Comparison of ENCODE assay signal across 29 mouse cellular contexts in the genomic region with DNA sequence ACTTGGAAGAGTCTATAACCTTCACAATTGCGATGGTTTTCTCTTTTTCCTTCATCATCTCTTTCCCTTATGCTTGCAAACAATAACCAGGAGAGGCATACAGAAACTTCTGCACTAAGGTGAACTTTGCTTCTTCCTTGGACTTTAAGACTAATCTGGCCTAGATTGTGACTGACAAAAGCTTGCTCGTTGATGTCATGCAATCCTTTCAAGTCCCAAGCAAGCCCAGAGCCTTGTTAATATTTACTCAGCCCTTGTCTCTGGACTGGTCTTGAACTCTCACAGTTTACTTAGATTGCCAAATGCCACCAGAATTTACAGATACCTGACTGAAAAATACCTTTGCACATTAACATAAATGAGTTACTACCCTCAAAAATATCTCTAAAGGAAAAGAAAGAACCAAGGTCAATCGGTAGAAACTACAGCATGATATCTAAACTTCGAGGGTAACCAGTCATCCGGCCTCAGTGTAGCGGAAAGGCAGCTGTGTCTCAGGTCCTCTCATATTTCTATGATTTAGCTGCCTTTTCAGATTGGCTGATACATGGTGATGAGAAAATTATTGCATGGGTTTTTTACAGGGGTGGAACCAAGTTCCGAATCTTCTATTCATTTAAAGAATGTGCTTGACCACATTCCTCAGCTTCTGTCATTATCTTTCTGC. TPM values are rescaled to one million over a fixed set of nuclear protein-coding genes. Genes with fewer than 3 reads are reported as not detected.
A peak's percentile ranks its signal among the peaks of the same experiment; 100 is the strongest.
DNase-seq lines count a peak whose midpoint lies in the region; ATAC-seq and TF ChIP-seq lines count a peak whose summit lies in the region.
"Had no signal": no experiment of that assay in that cellular context is flagged by ENCODE, and none has a peak within 500 bp of the region (broad histone marks: within the 10 kb centered on the region; RNA-seq: fewer than 3 reads in every experiment).

No protein-coding gene starts in this region.

- H3K9ac ChIP-seq in kidney, embryonic 14.5 days (ENCODE audit: low read depth, low read length) = no peak overlapping the region
- H3K9ac ChIP-seq in liver, embryonic 16.5 days (ENCODE audit: low read depth, low read length) = no peak overlapping the region
- no peak overlapping the region for H3K9ac ChIP-seq in liver, postnatal 0 days (replicated peaks)
- H3K9ac ChIP-seq: heart, embryonic 13.5 days; hindbrain, embryonic 14.5 days; limb, embryonic 12.5 days had no signal

- TF ChIP-seq EP300 in liver, postnatal 0 days (IDR thresholded peaks at IDR 0.05; ENCODE audit: low read depth) = no peak

- TF ChIP-seq CTCF in liver, postnatal 0 days (IDR thresholded peaks at IDR 0.05; ENCODE audit: low read depth) = no peak

- no peak for ATAC-seq in kidney, embryonic 14.5 days (ENCODE audit: low FRiP score, low TSS enrichment)
- ATAC-seq in liver, embryonic 16.5 days (ENCODE audit: low read depth) = peak; percentile 35; the same call in 1 of the 2 replicates
- ATAC-seq in liver, postnatal 0 days = no peak
- ATAC-seq: activated CD4-positive, CD25-positive, alpha-beta regulatory T cell, adult 4 months; forebrain, embryonic 16.5 days had no signal

- no peaks in the 10 kb centered on the region for H3K9me3 ChIP-seq in kidney, embryonic 14.5 days (ENCODE audit: control insufficient read depth, low read length)
- no peaks in the 10 kb centered on the region for H3K9me3 ChIP-seq in liver, embryonic 16.5 days (replicated peaks; ENCODE audit: control insufficient read depth, low read length)
- H3K9me3 ChIP-seq in liver, postnatal 0 days (ENCODE audit: low read length) = no peaks in the 10 kb centered on the region
- H3K9me3 ChIP-seq: heart, embryonic 13.5 days; limb, embryonic 12.5 days had no signal

- WGBS in kidney, embryonic 14.5 days = 87% methylated on average over 7 of the region's 7 CpGs
- WGBS in liver, embryonic 16.5 days (ENCODE audit: insufficient replicate concordance) = 71% methylated on average over 7 of the region's 7 CpGs
- WGBS in liver, postnatal 0 days (ENCODE audit: insufficient replicate concordance) = 75% methylated on average over 7 of the region's 7 CpGs

- no peaks in the 10 kb centered on the region for H3K36me3 ChIP-seq in kidney, embryonic 14.5 days (ENCODE audit: control insufficient read depth, insufficient read depth, low read length)
- H3K36me3 ChIP-seq in liver, embryonic 16.5 days (ENCODE audit: control insufficient read depth, insufficient read depth) = no peaks in the 10 kb centered on the region
- H3K36me3 ChIP-seq in liver, postnatal 0 days (replicated peaks; ENCODE audit: insufficient read depth, low read length) = no peaks in the 10 kb centered on the region
- H3K36me3 ChIP-seq: heart, embryonic 13.5 days; limb, embryonic 12.5 days had no signal

- no peak overlapping the region for H3K4me3 ChIP-seq in kidney, embryonic 14.5 days (ENCODE audit: low read length)
- H3K4me3 ChIP-seq in liver, embryonic 16.5 days (ENCODE audit: low read depth, low read length) = no peak overlapping the region
- H3K4me3 ChIP-seq in liver, postnatal 0 days (ENCODE audit: low read depth, low read length) = no peak overlapping the region
- H3K4me3 ChIP-seq: erythroblast, embryonic 14.5 days; gastrocnemius, adult 2 months; heart, embryonic 13.5 days; limb, embryonic 12.5 days had no signal

- DNase-seq in kidney, adult 11 months = peak; percentile 72
- no peak for DNase-seq in liver, postnatal 0 days
- peak; percentile 60 for DNase-seq in kidney, postnatal 14 days
- DNase-seq in lung, postnatal 10 days = no peak
- DNase-seq in left cerebral cortex, adult 9 months (ENCODE audit: low spot score in 2 of 2) = no peak
- no peak for DNase-seq in ovary, postnatal 36 days (ENCODE audit: low spot score)
- DNase-seq: adrenal gland, adult 2 months; adrenal gland, postnatal 36 days; cerebellum, adult 18-20 months; cerebellum, postnatal 10 days; gastrocnemius, adult 2 months; gastrocnemius, postnatal 36 days; heart, adult 18-20 months; heart, postnatal 10 days; lung, adult 2 months; lung, postnatal 14 days; midbrain, embryonic 14.5 days; right cerebral cortex, adult 18-20 months had no signal

- no peak overlapping the region for H3K4me2 ChIP-seq in kidney, embryonic 14.5 days (replicated peaks; ENCODE audit: low read depth, low read length)
- no peak overlapping the region for H3K4me2 ChIP-seq in liver, embryonic 16.5 days (ENCODE audit: low read depth, low read length)
- H3K4me2 ChIP-seq in liver, postnatal 0 days (ENCODE audit: low read depth, low read length) = no peak overlapping the region
- H3K4me2 ChIP-seq: heart, embryonic 13.5 days; hindbrain, embryonic 14.5 days; limb, embryonic 12.5 days; liver, embryonic 11.5 days had no signal

- H3K27me3 ChIP-seq in kidney, embryonic 14.5 days (ENCODE audit: control insufficient read depth, insufficient read depth, low read length) = no peaks in the 10 kb centered on the region
- no peaks in the 10 kb centered on the region for H3K27me3 ChIP-seq in liver, embryonic 16.5 days (ENCODE audit: control insufficient read depth, insufficient read depth, low read depth, low read length)
- no peaks in the 10 kb centered on the region for H3K27me3 ChIP-seq in liver, postnatal 0 days (ENCODE audit: insufficient read depth, low read length)
- H3K27me3 ChIP-seq: CH12.LX; heart, embryonic 13.5 days; limb, embryonic 12.5 days had no signal

- no peaks in the 10 kb centered on the region for H3K4me1 ChIP-seq in kidney, embryonic 14.5 days (ENCODE audit: control insufficient read depth, insufficient read depth, low read length)
- no peaks in the 10 kb centered on the region for H3K4me1 ChIP-seq in liver, embryonic 16.5 days (ENCODE audit: control insufficient read depth, low read depth, low read length)
- no peaks in the 10 kb centered on the region for H3K4me1 ChIP-seq in liver, postnatal 0 days (ENCODE audit: insufficient read depth)
- H3K4me1 ChIP-seq: heart, embryonic 13.5 days; limb, embryonic 12.5 days had no signal

- no peak overlapping the region for H3K27ac ChIP-seq in kidney, embryonic 14.5 days (ENCODE audit: low read depth, low read length)
- H3K27ac ChIP-seq in liver, embryonic 16.5 days (ENCODE audit: low read length) = no peak overlapping the region
- no peak overlapping the region for H3K27ac ChIP-seq in liver, postnatal 0 days (ENCODE audit: low read depth)
- H3K27ac ChIP-seq: gastrocnemius, adult 2 months; heart, embryonic 13.5 days; hindbrain, embryonic 14.5 days; limb, embryonic 12.5 days had no signal

RNA-seq across cellular contexts. Expression of gene Tfec, which starts 42.2 kb away (rescaled TPM):
- polyA plus RNA-seq in kidney, embryonic 14.5 days (2014; fragmentation: Nextera tagmentation; extraction: Ambion mirVana) = 1.9 and 2.0 TPM in 2 replicates
- 4.5 TPM in 2 replicates for polyA plus RNA-seq in liver, embryonic 16.5 days (2015; fragmentation: Nextera tagmentation; extraction: Ambion mirVana)
- polyA plus RNA-seq in liver, postnatal 0 days (2015; fragmentation: Nextera tagmentation; extraction: Ambion mirVana) = 4.3 and 4.8 TPM in 2 replicates
- polyA plus RNA-seq: activated CD4-positive, CD25-positive, alpha-beta regulatory T cell, adult 4 months; adrenal gland, adult 2 months; C2C12; erythroblast, embryonic 14.5 days had no signal

Comparison
In these comparisons a context has a peak if more than half of its experiments do, and no peak if none do; other contexts are left out.
1. DNase-seq: peak in kidney, adult 11 months (single experiment) and kidney, postnatal 14 days (single experiment); none in liver, postnatal 0 days (single experiment), lung, postnatal 10 days (single experiment), left cerebral cortex, adult 9 months (0 of 2) and ovary, postnatal 36 days (single experiment).